Mouse (Mus musculus) erythroblast, embryonic 14.5 days (primary cell): Measurements from ENCODE around the gene Hdac5. TPM values are rescaled to one million over a fixed set of nuclear protein-coding genes. Genes with fewer than 3 reads are reported as not detected.

ENCODE experiments used
- H3K27me3 ChIP-seq: 2 replicates; pipeline ENCODE4 v1.6.1; 2012; ENCODE audit warnings: inconsistent platforms; ENCODE audit not compliant: control insufficient read depth
- H3K36me3 ChIP-seq: 2 replicates; pipeline ENCODE4 v1.6.1; 2012; ENCODE audit warnings: mild to moderate bottlenecking, inconsistent platforms; ENCODE audit not compliant: control insufficient read depth
- H3K4me1 ChIP-seq: 2 replicates; pipeline ENCODE4 v1.6.1; 2012; ENCODE audit warnings: inconsistent platforms; ENCODE audit not compliant: control insufficient read depth
- H3K4me3 ChIP-seq: replicated peaks from 2 replicates; pipeline ENCODE3; 2012; ENCODE audit warnings: moderate library complexity, mild to moderate bottlenecking, inconsistent platforms
- H3K9me3 ChIP-seq: 2 replicates; pipeline ENCODE4 v1.6.1; 2012; ENCODE audit warnings: low read length, inconsistent platforms, mixed read lengths; ENCODE audit not compliant: control insufficient read depth
- GATA1 ChIP-seq: IDR thresholded peaks from 2 replicates; pipeline ENCODE4 v1.6.1; 2012; ENCODE audit warnings: low read length, inconsistent platforms, mixed read lengths
- TAL1 ChIP-seq: IDR thresholded peaks from 3 replicates; pipeline ENCODE4 v1.6.1; 2012; ENCODE audit warnings: low read length, inconsistent platforms, mixed read lengths
- polyA plus RNA-seq: library from polyadenylated mRNA; stranded (reverse); fragments of >175 nt; gene quantifications from 2 replicates; pipeline ENCODE4 v1.2.3, GENCODE M21; 2012

Hdac5 gene
- polyA plus RNA-seq, 1 experiment, result 4.3 TPM

GRCm38 (mm10) chr11:102146531-102146930 lies 83.4 kb downstream of the Hdac5 start:
- peaks cover 64% of the 10 kb centered on the region for H3K27me3 ChIP-seq
- TF ChIP-seq TAL1, result no peak
- TF ChIP-seq GATA1, result no peak
- H3K36me3 ChIP-seq, result peaks cover 19% of the 10 kb centered on the region
- peak overlapping the region; percentile 66 for H3K4me3 ChIP-seq
- no peaks in the 10 kb centered on the region; the same call in 1 of the 2 replicates for H3K9me3 ChIP-seq
- peaks cover 26% of the 10 kb centered on the region for H3K4me1 ChIP-seq

- Histone ChIP-seq H3K36me3 (peaks cover 17% of the 10 kb centered on the region), H3K4me1 (peaks cover 26% of the 10 kb centered on the region), H3K27me3 (peaks cover 64% of the 10 kb centered on the region), H3K9me3 (no peaks in the 10 kb centered on the region; the same call in 1 of the 2 replicates), H3K4me3 (peak overlapping the region; percentile 66)
- no peak for TF ChIP-seq GATA1
- no peak for TF ChIP-seq TAL1
Observed at GRCm38 (mm10) chr11:102146005-102146404, 84.0 kb downstream of the Hdac5 start.

- Histone ChIP-seq H3K4me1 (peaks cover 26% of the 10 kb centered on the region), H3K4me3 (peak within 1 kb of the TSS; percentile 66), H3K27me3 (peaks cover 64% of the 10 kb centered on the region), H3K9me3 (no peaks in the 10 kb centered on the region; the same call in 1 of the 2 replicates), H3K36me3 (peaks cover 14% of the 10 kb centered on the region)
- TF ChIP-seq TAL1 (no peak), GATA1 (no peak)
Observed at GRCm38 (mm10) chr11:102145471-102146001, 84.4 kb downstream of the Hdac5 start, which contains the start of gene Nags. Nags (plus strand) TSS chr11:102145513.

- H3K9me3 ChIP-seq, result no peaks in the 10 kb centered on the region; the same call in 1 of the 2 replicates
- peaks cover 26% of the 10 kb centered on the region for H3K4me1 ChIP-seq
- peaks cover 64% of the 10 kb centered on the region for H3K27me3 ChIP-seq
- TF ChIP-seq GATA1 (no peak), TAL1 (no peak)
- peak overlapping the region; percentile 66 for H3K4me3 ChIP-seq
- peaks cover 14% of the 10 kb centered on the region for H3K36me3 ChIP-seq
Observed at GRCm38 (mm10) chr11:102144957-102145470, 85.0 kb downstream of the Hdac5 start.

Other genes starting within 250 kb of the Hdac5 start
- gene Cfap97d1, start 245.9 kb downstream of the Hdac5 start, polyA plus RNA-seq, result not detected in 2 replicates
- gene Dusp3, start 243.2 kb downstream of the Hdac5 start, polyA plus RNA-seq, result 0.02 and 0.03 TPM in 2 replicates
- 0.05 TPM in 1 of 2 replicates, not detected in the other for gene Mpp3, start 201.7 kb downstream of the Hdac5 start, polyA plus RNA-seq
- gene Cd300lg, start 188.7 kb downstream of the Hdac5 start, polyA plus RNA-seq, result not detected in 2 replicates
- gene Mpp2, start 141.7 kb downstream of the Hdac5 start, polyA plus RNA-seq, result 21.2 and 24.5 TPM in 2 replicates
- not detected in 2 replicates for gene Ppy, start 128.8 kb downstream of the Hdac5 start, polyA plus RNA-seq
- not detected in 2 replicates for gene Pyy, start 122.3 kb downstream of the Hdac5 start, polyA plus RNA-seq
- gene Nags, start 84.7 kb downstream of the Hdac5 start, polyA plus RNA-seq, result 0.14 and 0.16 TPM in 2 replicates
- 1.1 and 1.7 TPM in 2 replicates for gene Tmem101, start 73.8 kb downstream of the Hdac5 start, polyA plus RNA-seq
- gene Lsm12, start 44.9 kb downstream of the Hdac5 start, polyA plus RNA-seq, result 8.9 TPM in 2 replicates
- gene G6pc3, start 40.5 kb downstream of the Hdac5 start, polyA plus RNA-seq, result 0.30 and 0.50 TPM in 2 replicates
- 0.50 and 1.6 TPM in 2 replicates for gene BC030867, start 18.7 kb upstream of the Hdac5 start, polyA plus RNA-seq
- gene Asb16, start 38.6 kb upstream of the Hdac5 start, polyA plus RNA-seq, result 0.01 and 0.02 TPM in 2 replicates
- gene Tmub2, start 54.8 kb upstream of the Hdac5 start, polyA plus RNA-seq, result 8.1 and 8.9 TPM in 2 replicates
- gene Atxn7l3, start 66.5 kb upstream of the Hdac5 start, polyA plus RNA-seq, result 4.5 and 6.0 TPM in 2 replicates
- gene Ubtf, start 89.6 kb upstream of the Hdac5 start, polyA plus RNA-seq, result 10.3 and 12.3 TPM in 2 replicates
- 575 and 672 TPM in 2 replicates for gene Slc4a1, start 136.0 kb upstream of the Hdac5 start, polyA plus RNA-seq
- gene Rundc3a, start 163.2 kb upstream of the Hdac5 start, polyA plus RNA-seq, result 1.8 and 2.1 TPM in 2 replicates
- gene Slc25a39, start 177.8 kb upstream of the Hdac5 start, polyA plus RNA-seq, result 579 and 725 TPM in 2 replicates
- gene Grn, start 200.1 kb upstream of the Hdac5 start, polyA plus RNA-seq, result 1.8 and 2.6 TPM in 2 replicates
- 0.01 and 0.02 TPM in 2 replicates for gene Fam171a2, start 217.5 kb upstream of the Hdac5 start, polyA plus RNA-seq
- gene Itga2b, start 240.0 kb upstream of the Hdac5 start, polyA plus RNA-seq, result 1.7 and 2.4 TPM in 2 replicates